Mouse (Mus musculus) left cerebral cortex, postnatal 10 days (tissue): ENCODE measurements around the gene Nans. TPM values are rescaled to one million over a fixed set of nuclear protein-coding genes. Genes with fewer than 3 reads are reported as not detected.

Experiments
- DNase-seq, 2 experiments: peaks; one replicate each; pipeline ENCODE4 v3.0.0; 2021 to 2022; ENCODE audit warnings: low spot score in 2 of 2, mixed read lengths in 1 of 2; ENCODE audit errors: extremely low spot score in 1 of 2
- intact Hi-C: fragments of 180-260 bp; cut with DNase I; formaldehyde crosslinking; loops from one replicate; pipeline ENCODE4 v1.15.1; 2025
- total RNA-seq, 2 experiments: library from RNA; stranded (reverse); gene quantifications; 2 replicates each; pipeline ENCODE4 v1.2.3; 2021

Nans gene
- total RNA-seq, 2 experiments from 2014 or later, result 30.7 to 35.0 TPM

DNA sequence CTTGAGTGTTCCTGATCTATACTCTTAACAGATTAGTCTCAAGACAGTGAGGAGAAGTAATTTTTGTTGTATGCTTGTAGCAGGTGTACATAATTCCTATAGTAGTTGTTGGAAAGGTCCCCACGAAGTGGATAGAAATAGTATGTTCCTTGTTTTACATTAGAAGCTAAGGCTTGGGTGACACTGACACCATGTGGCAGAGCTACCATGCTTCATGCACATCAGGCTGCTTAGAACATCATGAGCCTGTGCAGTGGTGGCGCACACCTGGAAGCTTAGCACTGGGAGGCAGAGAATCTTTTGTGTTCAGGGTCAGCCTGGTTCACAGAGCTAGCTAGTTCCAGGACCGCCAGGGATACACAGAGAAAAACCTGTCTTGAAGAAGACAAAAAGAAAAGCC is 23.3 kb upstream of the Nans start:
- DNase-seq, result no peak
- intact Hi-C loops, result no loop called here

DNA sequence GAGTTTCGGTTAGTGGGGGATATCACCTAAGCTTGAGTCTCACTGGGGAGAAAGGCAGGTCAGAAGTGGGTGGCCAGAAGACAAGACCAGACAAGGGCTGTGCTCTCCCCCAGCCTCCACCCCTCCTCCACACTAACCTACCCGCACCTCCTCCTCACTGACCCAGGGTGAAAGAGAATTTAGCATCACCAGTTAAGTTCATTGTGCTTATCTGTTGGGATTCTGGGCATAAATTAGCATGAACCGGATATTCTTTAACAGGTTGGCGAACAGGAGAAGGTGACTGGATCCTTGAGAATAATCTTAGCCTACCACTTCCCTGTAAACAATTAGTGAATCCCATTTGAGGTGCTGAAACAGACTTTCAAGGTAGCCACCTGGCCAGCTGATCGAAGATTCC is 13.9 kb upstream of the Nans start:
- intact Hi-C loops, result no loop called here
- DNase-seq, result no peak

DNA sequence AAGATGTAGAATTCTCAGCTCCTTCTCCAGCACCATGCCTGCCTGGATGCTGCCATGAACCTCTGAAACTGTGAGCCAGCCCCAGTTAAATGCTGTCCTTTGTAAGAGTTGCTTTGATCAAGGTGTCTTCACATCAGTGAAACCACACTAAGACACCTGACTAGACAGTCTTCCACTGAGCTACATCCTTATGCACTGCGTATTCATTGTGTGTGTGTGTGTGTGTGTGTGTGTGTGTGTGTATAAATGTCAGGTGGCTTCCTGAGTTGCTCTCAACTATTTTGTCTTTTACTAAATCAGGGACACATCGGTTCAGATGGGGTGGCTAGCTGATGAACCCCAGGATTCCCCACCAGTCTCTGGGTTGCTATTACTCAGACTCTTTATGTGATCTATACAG is 10.0 kb upstream of the Nans start:
- DNase-seq, result no peak
- intact Hi-C loops, result no loop called here

DNA sequence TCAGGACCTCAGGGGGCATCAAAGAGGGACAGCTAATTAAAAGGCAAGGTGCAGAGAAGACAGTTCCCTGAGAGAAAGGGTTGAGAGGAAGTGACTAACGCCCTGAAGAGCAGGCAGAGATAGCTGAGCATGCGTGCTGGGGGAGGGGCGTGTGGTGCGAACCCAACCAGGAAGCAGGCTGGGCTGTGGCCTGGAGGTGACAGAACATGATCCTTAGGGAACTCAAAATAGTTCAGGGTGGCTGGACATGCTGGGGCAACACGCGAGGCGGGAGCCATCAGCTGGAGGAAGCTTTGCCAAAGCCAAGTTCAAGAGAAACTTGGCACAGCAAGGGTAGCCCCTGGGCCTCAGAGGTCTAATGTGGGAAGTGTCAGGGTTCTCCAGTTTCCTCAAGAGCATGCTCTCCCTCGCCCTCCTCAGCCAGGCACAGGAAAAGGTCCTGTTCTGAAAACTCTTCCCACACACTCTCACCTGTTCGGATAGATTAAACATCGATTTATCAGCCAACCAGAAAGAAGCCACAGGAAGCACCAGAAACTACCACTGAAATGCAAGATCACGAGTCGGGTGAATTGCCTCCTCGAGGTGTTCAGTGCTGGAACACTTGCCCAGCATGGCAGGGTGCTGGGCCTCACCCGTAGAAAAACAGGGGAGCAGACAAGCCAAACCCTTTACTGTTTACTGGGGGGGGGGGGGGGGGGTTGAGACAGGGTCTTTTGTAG is 3.2 kb upstream of the Nans start:
- intact Hi-C loops, result no loop called here
- DNase-seq, result peak; percentile 45 to 87

DNA sequence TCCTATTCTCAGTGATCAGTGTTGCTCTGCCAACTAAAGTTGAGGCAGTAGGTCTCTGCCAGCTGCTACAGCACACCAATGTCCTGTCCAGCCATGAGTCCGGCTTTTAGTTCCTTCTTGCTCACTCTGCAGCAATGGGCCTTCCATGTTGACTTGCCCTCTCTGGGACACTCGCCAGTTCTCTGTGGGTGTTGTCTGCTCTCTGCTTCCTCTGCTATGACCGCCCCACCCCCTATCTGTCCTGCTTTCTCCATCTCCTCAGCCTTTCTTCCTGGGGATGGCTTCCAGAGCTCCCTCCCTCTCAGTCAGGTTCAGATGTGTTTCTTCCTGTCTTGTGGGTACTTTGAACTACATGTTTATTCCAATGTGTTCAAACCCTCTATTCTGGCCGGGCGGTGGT is 1.7 kb upstream of the Nans start:
- intact Hi-C loops, result no loop called here
- DNase-seq, result peak; percentile 57 to 93

DNA sequence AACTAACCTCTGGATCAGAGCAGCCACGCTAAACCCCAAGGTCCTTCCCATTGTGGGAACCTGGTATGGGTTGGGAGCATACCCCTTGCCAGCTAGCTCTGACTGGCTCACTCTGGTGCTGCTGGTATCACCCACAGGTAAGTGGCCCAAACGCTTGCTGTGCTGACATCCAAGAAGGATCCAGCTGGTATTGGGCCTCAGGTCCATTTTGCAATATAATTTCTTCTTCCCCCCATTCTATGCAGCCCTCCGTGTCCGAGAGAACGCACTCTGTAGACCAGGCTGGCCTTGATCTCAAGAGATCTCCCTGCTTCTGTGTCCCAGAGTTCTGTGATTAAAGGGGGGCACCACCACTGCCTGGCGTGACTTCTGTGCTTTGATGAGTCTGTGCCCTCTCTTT is 4.0 kb downstream of the Nans start:
- no peak for DNase-seq
- intact Hi-C loops, result no loop called here

DNA sequence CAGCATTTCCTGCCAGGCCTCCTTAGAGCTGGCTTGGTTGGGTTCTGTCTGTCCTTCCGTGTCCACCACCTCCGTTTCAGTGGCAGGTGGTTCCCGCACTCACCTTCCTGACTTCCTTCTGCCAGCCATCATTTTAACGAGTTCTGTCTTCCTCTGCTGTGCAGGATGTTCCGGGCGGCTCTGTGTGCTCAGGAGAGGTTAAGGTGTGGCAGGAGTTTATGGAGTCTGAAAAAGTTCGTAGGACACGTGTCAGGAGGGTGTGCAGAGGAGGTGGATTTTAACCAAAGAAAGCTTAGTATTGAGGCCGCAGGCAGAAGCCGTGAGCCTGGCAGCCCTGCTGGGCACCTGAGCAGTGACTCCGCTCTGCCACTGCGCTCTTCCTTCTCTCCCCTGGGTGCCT is 6.5 kb downstream of the Nans start:
- no peak for DNase-seq
- intact Hi-C loops, result no loop called here

DNA sequence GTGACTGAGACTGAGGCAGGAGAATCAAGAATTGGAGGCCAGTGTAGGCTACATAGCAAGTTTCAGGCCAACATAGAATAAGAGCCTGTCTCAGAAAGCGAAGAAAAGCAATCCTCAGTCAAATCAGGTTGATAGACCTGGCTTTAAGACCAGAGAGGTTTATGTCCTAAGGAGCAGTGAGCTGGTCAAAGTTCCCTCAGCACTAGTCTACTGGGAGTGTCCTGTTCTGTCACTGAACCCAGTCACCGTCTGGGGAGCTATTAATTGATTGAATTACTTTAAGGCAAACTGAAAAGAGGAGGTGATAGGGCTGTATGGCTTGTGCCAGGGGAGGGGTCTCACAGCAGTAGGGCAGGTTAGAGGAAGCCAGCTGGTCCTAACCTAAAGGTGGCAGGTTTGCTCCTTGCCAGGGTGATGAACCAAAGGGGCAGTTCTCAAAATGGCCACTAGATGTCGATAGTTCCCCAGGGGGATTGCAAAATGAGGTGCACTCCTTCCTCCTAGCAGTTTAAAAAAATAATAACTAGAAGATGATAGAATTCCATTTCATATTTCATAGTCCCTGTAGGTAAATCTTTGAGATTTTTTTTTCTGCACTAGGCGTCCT is 8.3 kb downstream of the Nans start:
- peak in 1 of 2 experiments; percentile 67 for DNase-seq
- intact Hi-C loops, result no loop called here

DNA sequence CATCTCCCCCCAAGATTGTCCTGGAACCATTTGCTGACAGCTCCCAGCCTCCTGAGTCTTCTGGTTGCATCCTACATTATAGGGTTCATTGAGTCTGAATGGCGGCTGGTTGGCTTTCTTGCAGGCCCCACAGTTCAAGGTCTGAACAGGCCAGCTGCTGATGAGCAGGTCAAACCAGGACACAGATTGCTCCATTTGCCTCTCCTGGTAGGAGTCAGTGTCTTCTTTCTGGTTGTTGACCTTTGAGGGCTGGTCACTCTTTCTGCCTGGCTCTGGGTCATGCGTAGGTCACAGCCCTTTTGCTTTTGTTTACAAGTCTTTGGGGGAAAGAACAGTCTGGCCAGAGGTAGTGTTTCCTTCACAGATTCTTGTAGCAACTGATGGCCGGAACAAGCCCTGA is 9.5 kb downstream of the Nans start:
- intact Hi-C loops, result no loop called here

DNA sequence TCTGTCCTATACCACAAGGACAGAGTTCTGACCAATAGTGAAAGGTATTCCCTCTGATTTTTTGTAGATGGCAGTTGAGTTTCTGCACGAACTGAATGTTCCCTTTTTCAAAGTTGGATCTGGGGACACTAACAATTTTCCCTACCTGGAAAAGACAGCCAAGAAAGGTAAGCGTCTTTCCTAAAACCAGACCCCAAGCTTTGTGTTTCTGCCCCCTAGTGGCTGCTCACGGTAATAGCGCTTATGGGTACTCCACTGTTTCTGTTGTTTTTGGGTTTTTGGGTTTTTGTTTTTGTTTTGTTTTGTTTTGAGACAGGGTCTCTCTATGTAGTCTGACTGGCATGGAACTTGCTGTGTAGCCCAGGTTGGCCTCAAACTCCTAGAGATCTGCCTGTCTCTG is 9.9 kb downstream of the Nans start:
- intact Hi-C loops, result no loop called here
- DNase-seq, result no peak

More for the DNA sequence above, 9.5 kb downstream of the Nans start:
- DNase-seq, result no peak

DNA sequence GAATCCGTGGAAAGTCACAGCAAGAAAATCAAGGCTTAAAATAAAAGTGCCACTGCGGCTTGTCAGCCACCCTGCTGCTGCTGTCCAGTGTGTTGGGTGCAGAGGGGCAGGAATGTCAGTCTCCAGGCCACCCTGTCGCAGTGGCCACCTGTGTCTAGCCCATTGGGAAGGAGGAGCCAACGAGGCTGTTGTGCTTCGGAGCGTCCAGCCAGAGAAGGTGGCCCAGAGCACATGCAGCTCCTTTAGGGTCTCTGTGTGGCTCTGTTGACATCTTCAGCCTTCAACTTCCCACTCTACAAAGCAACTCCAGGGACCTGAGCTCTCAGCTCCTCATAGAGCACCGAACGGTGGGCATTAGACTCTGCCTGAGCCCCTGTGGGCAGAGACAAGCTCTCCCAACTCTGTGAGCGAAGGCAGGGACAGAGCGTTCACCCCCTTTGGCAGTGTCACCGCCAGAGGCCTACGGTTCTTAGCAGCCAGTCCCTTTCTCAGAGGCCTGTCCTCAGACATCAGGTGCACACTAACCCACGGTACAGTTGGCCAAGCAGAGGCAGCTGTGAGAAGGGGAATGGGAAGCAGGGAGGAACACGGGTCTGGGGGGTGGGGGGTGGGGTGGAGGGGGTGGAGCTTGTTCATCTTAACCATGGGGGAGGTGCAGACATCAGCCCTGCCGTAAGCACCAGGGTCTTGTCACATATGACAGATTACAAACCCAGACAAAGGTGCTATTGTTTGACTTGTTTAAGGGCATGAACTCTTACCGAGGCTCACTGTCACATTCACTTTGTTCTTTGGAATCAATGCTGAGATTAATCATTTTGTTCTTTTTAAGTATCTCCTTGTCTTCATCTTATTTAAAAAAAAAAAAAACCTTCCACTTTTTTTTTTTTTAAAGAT is 13.8 kb downstream of the Nans start:
- DNase-seq, result no peak
- intact Hi-C loops, result no loop called here

DNA sequence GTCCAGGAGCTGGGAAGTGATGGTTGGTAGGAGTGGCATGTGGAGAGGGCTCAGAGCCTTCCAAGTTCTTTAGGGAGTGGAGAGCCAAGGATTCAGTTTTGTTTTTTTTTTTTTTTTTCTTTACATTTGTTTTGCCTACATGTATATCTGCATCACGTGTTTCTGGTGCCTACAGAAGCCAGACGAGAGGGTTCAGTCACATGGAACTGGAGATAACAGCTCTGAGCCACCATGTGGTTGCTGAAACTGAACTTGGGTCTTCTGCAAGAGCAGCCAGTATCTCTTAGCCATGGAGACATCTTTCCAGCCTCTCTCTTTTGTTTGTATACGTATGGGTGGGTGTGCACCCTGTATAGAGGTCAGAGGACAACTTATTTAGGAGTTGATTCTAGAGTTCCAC is 14.8 kb downstream of the Nans start:
- intact Hi-C loops, result no loop called here
- no peak for DNase-seq

DNA sequence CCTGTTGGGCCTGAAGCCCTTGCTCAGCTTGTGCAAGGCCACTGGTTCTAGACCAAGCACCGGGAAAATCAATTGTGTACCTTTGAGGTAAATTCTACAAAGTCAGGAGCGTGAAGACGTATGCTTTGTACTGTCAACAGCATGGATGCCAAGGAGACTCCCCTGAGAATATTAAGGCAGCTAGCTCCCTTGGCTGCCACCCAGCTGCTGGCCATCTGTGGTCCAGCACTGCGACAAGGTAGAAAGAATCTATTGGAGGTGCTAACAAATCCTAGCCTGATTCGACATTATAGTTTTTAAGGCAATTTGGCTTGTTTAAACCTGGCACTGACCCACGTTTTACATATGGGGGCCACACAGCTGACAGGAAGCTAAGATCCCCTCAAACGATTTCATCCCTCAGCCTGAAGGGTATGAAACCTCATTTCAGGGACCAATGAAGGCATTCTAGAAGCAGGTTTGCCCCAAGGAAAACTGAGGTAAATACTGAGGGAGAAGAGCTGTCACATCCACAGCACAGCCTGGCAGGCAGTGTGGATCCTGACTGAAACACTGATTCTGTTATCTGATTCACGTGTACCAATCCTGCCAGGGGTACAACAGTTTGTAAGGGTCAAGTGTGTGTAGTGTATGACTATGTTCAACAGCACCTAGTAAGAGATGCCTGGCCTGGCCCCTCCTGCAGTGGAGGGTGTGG is 16.5 kb downstream of the Nans start:
- intact Hi-C loops, result loop anchor here (5.0 kb wide), 1 partner anchor 97 kb away; the partner anchor contains the start of gene Coro2a
- no peak for DNase-seq

DNA sequence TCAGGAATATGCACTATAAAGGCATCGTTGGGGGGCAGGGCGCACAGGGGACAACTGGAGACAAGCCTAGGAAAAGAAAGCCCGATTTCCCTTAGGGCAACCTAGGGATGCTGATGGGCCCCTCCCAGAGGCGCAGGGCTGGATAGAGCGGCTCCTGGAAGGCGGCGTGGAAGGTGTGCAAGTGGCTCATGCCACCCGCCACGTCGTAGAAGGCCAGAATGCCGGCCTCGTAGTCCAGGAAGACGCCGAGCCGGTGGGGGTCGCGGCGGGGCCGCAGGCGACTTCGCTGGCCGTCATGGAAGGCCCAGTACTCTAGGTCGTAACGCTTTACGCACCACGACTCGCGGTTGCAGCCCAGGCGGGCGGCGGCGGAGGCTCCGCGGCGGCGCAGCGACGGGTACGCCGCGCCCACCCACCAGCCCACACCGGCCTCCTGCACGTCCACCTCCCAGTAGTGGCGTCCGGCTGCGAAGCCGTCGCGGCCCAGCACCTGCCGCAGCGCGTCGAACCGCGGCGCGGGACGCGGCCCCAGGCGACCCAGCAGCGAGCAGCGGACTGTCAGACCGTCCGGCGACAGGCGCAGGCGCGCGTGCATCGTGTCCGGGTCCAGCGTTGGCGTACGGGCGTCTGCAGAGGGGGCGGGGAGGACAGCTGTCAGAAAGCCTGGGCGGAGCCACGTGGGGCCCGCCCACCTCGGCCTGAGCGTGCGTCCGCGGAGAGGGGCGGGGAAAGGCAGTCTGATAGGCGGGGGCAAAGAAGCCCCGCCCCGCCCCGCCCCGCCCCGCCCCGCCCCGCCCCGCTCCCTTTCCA is 18.0 kb downstream of the Nans start:
- peak; percentile 91 to 98 for DNase-seq
- intact Hi-C loops, result loop anchor here (5.0 kb wide), 1 partner anchor 95 kb away; the partner anchor contains the start of gene Coro2a

DNA sequence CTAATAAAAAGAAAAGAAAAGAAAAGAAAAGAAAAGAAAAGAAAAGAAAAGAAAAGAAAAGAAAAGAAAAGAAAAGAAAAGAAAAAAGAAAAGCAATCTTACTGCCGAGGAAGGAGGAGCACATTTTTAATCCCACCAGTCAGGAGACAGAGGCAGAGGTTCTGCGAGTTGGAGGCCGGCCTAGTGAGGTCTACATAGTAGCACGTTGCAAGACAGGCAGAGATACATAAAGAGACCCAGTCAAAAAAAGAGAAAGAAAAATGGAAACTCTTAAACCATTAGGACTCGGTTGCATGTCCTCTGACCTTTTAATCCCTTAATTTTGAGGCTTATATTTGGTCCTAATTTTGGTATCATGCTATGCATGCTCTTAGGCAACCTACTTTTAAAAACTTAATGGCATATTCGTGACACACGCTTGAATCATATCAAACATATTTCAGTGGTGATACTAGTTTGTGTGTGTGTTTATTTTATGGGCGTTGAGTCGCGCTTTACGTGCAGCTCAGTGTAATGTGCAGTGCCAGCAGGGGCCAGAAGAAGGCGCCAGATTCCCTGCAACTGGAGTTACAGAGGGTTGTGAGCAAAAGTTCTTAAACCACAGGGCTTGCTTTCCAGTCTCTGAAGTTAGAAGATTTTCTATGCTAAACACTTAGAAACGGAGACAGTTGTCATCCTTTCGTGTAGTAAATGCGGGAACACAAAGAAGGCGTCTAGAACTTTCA is 18.9 kb downstream of the Nans start:
- peak; percentile 54 to 86 for DNase-seq

DNA sequence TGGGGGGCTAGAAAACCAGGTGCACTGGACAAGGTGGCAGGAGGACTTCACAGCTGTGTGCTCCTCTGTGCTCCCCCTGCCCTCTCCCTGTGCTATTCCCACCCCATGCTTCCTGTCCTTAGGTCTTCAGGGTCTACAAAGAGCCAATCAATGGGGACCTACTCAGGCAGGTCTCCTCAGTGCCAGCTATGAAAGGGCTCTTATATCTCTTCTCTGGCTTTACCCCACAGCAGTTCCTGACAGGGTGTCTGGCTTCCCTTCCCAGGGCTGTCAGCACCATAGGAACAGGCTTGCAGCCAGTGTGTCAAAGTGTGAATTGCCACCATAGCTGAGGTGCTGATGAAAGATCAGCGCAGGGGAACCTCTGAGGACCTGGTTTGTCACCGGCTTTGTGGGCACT is 31.4 kb downstream of the Nans start:
- DNase-seq, result no peak
- intact Hi-C loops, result no loop called here

More for the DNA sequence above, 18.9 kb downstream of the Nans start:
- intact Hi-C loops, result loop anchor here (5.0 kb wide), 1 partner anchor 94 kb away; the partner anchor contains the start of gene Coro2a

DNA sequence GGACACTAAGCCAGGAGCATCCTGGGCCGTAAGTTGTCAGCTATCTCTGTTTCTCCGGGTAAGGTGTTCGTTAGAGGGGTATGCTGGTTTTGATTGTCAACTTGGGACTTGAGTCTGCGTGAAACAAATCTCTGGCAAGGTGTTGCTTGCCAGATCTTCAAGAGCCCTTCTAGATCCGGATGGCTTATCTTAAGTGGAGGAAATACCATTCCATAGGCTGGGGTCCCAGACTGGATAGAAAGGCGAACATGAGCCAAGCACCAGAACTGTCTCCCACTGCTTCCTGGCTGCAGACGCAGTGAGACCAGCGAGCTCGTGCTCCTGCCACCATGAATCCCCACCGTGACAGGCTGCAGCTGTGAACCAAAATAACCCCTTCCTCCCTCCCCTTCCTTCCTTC is 32.4 kb downstream of the Nans start:
- no peak for DNase-seq
- intact Hi-C loops, result no loop called here

DNA sequence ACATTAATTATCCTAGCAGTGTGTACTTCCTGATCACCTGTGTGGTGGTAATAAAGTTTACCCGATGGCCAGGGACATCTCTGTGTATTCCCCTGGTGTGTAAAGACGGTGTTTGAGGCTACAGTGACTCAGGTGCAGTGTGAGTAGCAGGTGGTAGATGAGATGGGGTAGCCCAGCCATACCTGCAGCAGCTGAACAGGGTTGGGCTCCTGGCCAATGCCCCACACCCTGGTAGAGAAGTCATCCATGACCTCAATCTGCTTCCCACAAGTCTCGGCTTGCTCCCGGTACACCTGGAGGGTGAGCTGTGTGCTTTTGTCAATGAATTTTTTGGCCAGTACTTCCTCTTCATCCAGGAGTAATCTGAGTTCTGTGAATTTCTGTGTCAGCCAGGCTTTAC is 34.3 kb downstream of the Nans start:
- no peak for DNase-seq
- intact Hi-C loops, result no loop called here
